In the genomic region with DNA sequence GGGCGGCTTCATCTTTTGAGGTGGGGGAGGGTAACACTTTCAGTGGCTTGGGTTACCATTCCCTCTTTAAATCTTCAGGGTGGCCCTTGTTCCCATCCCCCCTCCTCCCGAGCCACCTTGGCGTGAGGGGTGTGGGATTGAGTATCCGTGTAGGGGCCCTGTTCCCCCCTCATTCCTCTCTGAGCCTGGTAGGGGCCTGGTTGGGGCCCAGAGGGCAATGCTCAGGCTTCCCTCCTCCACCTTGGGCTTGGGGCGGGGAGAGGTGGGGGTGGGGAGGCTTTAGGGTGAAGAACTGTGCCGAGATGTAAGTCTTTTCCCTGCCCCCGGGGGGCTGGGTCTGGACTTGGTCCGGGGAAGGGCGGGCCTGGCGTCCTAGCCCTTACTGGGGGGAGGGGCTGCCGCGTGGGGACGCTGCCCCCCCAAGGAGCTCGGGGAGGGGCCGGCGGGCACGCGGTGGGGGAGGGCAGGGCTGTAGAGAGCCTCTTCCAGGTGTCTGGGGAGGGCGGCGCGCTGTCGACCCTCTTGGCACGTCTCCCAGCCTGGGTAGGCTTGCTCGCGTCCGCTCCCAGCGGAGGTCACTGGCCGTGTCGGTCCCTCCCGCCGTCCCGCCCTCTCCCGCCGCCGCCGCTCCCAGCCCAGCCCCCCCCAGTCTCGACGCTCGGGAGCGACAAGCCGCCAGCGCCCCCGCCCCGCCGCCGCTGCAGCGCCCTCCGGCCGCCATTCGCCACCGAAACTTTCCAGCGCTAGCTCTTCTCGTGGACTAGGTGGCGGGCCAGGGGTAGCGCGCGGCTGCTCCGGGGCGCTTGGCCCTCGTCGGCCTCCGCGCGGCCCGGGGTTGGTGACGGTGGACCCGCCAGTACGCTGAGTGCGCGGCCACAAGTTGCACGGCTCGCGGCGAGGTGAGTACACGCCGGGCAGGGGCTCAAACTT, we compare ENCODE assay signal across 7 mouse cellular contexts. TPM values are rescaled to one million over a fixed set of nuclear protein-coding genes. Genes with fewer than 3 reads are reported as not detected.
DNase-seq lines count a peak whose midpoint lies in the region; ATAC-seq and TF ChIP-seq lines count a peak whose summit lies in the region.

Gene Tbl1x, plus strand, starts transcription at position 643 of the 930 bp plus-strand sequence.

- H3K27ac ChIP-seq in intestine, postnatal 0 days (ENCODE audit: low read depth, low read length), result peak within 1 kb of the TSS; percentile 94
- H3K27ac ChIP-seq in limb, embryonic 12.5 days, result peak within 1 kb of the TSS; percentile 97
- peak within 1 kb of the TSS; percentile 95 for H3K27ac ChIP-seq in midbrain, embryonic 14.5 days (replicated peaks; ENCODE audit: low read depth, low read length)

- TF ChIP-seq CTCF in intestine, postnatal 0 days (IDR thresholded peaks at IDR 0.05; ENCODE audit: low read depth), result no peak; the same call in none of the 2 replicates

- H3K9me3 ChIP-seq in intestine, postnatal 0 days (ENCODE audit: control insufficient read depth), result no peaks in the 10 kb centered on the region
- no peaks in the 10 kb centered on the region for H3K9me3 ChIP-seq in limb, embryonic 12.5 days
- no peaks in the 10 kb centered on the region for H3K9me3 ChIP-seq in midbrain, embryonic 14.5 days (ENCODE audit: control insufficient read depth, low read length)

- peak within 1 kb of the TSS; percentile 65 for H3K4me3 ChIP-seq in intestine, postnatal 0 days (ENCODE audit: low read depth, low read length)
- H3K4me3 ChIP-seq in limb, embryonic 12.5 days (replicated peaks), result peak within 1 kb of the TSS; percentile 60
- H3K4me3 ChIP-seq in midbrain, embryonic 14.5 days (replicated peaks; ENCODE audit: low read depth, low read length), result peak within 1 kb of the TSS; percentile 59

- peak within 1 kb of the TSS; percentile 74 for H3K9ac ChIP-seq in intestine, postnatal 0 days (ENCODE audit: low read depth, low read length)
- H3K9ac ChIP-seq in limb, embryonic 12.5 days (replicated peaks), result peak within 1 kb of the TSS; percentile 83
- H3K9ac ChIP-seq in midbrain, embryonic 14.5 days (replicated peaks; ENCODE audit: low read length), result peak within 1 kb of the TSS; percentile 78

- peak within 1 kb of the TSS; percentile 67 for H3K4me2 ChIP-seq in intestine, postnatal 0 days (replicated peaks; ENCODE audit: low read depth)
- H3K4me2 ChIP-seq in limb, embryonic 12.5 days, result peak within 1 kb of the TSS; percentile 59
- H3K4me2 ChIP-seq in midbrain, embryonic 14.5 days (ENCODE audit: low read length), result peak within 1 kb of the TSS; percentile 61

- no peaks in the 10 kb centered on the region for H3K27me3 ChIP-seq in intestine, postnatal 0 days (replicated peaks; ENCODE audit: control insufficient read depth, insufficient read depth, low read length)
- no peaks in the 10 kb centered on the region for H3K27me3 ChIP-seq in limb, embryonic 12.5 days
- H3K27me3 ChIP-seq in midbrain, embryonic 14.5 days (ENCODE audit: control insufficient read depth, insufficient read depth, low read length), result no peaks in the 10 kb centered on the region

- WGBS in intestine, postnatal 0 days, result 8% methylated on average over 47 of the region's 76 CpGs
- WGBS in limb, embryonic 12.5 days, result 18% methylated on average over 68 of the region's 76 CpGs
- 22% methylated on average over 70 of the region's 76 CpGs for WGBS in midbrain, embryonic 14.5 days

- no peaks in the 10 kb centered on the region for H3K36me3 ChIP-seq in intestine, postnatal 0 days (ENCODE audit: control insufficient read depth, insufficient read depth)
- no peaks in the 10 kb centered on the region for H3K36me3 ChIP-seq in limb, embryonic 12.5 days
- no peaks in the 10 kb centered on the region for H3K36me3 ChIP-seq in midbrain, embryonic 14.5 days (ENCODE audit: control insufficient read depth, insufficient read depth, low read length)

- H3K4me1 ChIP-seq in intestine, postnatal 0 days (replicated peaks; ENCODE audit: control insufficient read depth, insufficient read depth, low read length), result no peaks in the 10 kb centered on the region
- peaks cover 5% of the 10 kb centered on the region; the same call in 1 of the 2 replicates for H3K4me1 ChIP-seq in limb, embryonic 12.5 days (replicated peaks)
- H3K4me1 ChIP-seq in midbrain, embryonic 14.5 days (ENCODE audit: control insufficient read depth, insufficient read depth, low read length), result no peaks in the 10 kb centered on the region

- DNase-seq in adrenal gland, adult 2 months, result peak; percentile 84
- peak; percentile 89 for DNase-seq in embryo, embryonic 11 days
- no peak for DNase-seq in gonadal fat pad, adult 2 months (ENCODE audit: low read depth)
- DNase-seq in midbrain, embryonic 14.5 days, result peak; percentile 86
- DNase-seq in spleen, adult 18-20 months, result peak; percentile 56 to 58

- peak; percentile 75 for ATAC-seq in intestine, postnatal 0 days
- peak; percentile 80 for ATAC-seq in limb, embryonic 12.5 days (ENCODE audit: insufficient number of reproducible peaks, insufficient read depth, low FRiP score, low TSS enrichment, low read depth)
- ATAC-seq in midbrain, embryonic 14.5 days (ENCODE audit: low FRiP score, low TSS enrichment), result peak; percentile 83

RNA-seq across cellular contexts. Expression of gene Tbl1x, which starts in this region (rescaled TPM):
- total RNA-seq in adrenal gland, adult 2 months (2021), result 10 to 100 TPM; 73.4 to 75.1 TPM
- polyA plus RNA-seq in adrenal gland, adult 2 months (2012; rRNA removed), result 10.6 and 12.9 TPM in 2 replicates
- polyA plus RNA-seq in gonadal fat pad, adult 2 months (2012; rRNA removed), result 41.9 and 43.5 TPM in 2 replicates
- polyA plus RNA-seq in intestine, postnatal 0 days (2015; fragmentation: Nextera tagmentation; extraction: Ambion mirVana), result 22.5 and 24.7 TPM in 2 replicates
- polyA plus RNA-seq in limb, embryonic 12.5 days (2016; fragmentation: Nextera tagmentation; extraction: Ambion mirVana), result 79.7 and 84.0 TPM in 2 replicates
- 39.2 and 54.1 TPM in 2 replicates for polyA plus RNA-seq in midbrain, embryonic 14.5 days (2014; fragmentation: Nextera tagmentation; extraction: Ambion mirVana)
